Mouse (Mus musculus) testis, adult 2 months (tissue): Measurements from ENCODE around the gene Fzr1.

Source experiments
- CTCF ChIP-seq: fragments of 200-500 bp; IDR thresholded peaks from 2 replicates; pipeline ENCODE4 v1.5.1; 2012; ENCODE audit warnings: low read depth, mild to moderate bottlenecking, inconsistent platforms, low read length, moderate library complexity; ENCODE audit not compliant: control insufficient read depth, insufficient read depth, insufficient replicate concordance
- POLR2A ChIP-seq: fragments of 200-500 bp; IDR thresholded peaks from 2 replicates; pipeline ENCODE4 v1.6.1; 2012; ENCODE audit warnings: low read depth, mild to moderate bottlenecking, inconsistent platforms, low read length, moderate library complexity; ENCODE audit not compliant: control insufficient read depth

GRCm38 (mm10) chr10:81358209-81358608 is 20.1 kb downstream of the Fzr1 start:
- TF ChIP-seq CTCF (no peak), POLR2A (no peak)
